Mouse (Mus musculus): ENCODE measurements around the gene Tex14. TPM values are rescaled to one million over a fixed set of nuclear protein-coding genes. Genes with fewer than 3 reads are reported as not detected.
A peak's percentile ranks its signal among the peaks of the same experiment; 100 is the strongest.

Gene Tex14
- polyA plus RNA-seq, 1 experiment, result 1.1 TPM

- no peak for DNase-seq (ENCODE audit: low read depth)
- TF ChIP-seq POLR2A (IDR thresholded peaks at IDR 0.05; ENCODE audit: borderline replicate concordance, extremely low read depth, insufficient read depth, insufficient read length, poor library complexity, severe bottlenecking) (no peak), CTCF (IDR thresholded peaks at IDR 0.05; ENCODE audit: borderline replicate concordance, extremely low read depth, insufficient read depth, insufficient read length) (no peak)
Observed at GRCm38 (mm10) chr11:87568255-87568953, 163.5 kb downstream of the Tex14 start, which contains the start of gene Sept4. Gene Sept4 (plus strand): TSS chr11:87568903.

GRCm38 (mm10) chr11:87570743-87571142 lies 165.9 kb downstream of the Tex14 start:
- TF ChIP-seq CTCF (IDR thresholded peaks at IDR 0.05; ENCODE audit: borderline replicate concordance, extremely low read depth, insufficient read depth, insufficient read length), result no peak
- no peak for TF ChIP-seq POLR2A (IDR thresholded peaks at IDR 0.05; ENCODE audit: borderline replicate concordance, extremely low read depth, insufficient read depth, insufficient read length, poor library complexity, severe bottlenecking)
- no peak for DNase-seq (ENCODE audit: low read depth)

GRCm38 (mm10) chr11:87571361-87571950 lies 166.6 kb downstream of the Tex14 start:
- TF ChIP-seq POLR2A (IDR thresholded peaks at IDR 0.05; ENCODE audit: borderline replicate concordance, extremely low read depth, insufficient read depth, insufficient read length, poor library complexity, severe bottlenecking) (no peak), CTCF (IDR thresholded peaks at IDR 0.05; ENCODE audit: borderline replicate concordance, extremely low read depth, insufficient read depth, insufficient read length) (no peak)
- no peak for DNase-seq (ENCODE audit: low read depth)

GRCm38 (mm10) chr11:87573751-87574150 lies 168.9 kb downstream of the Tex14 start:
- DNase-seq (ENCODE audit: low read depth), result no peak

GRCm38 (mm10) chr11:87574520-87575180 lies 169.8 kb downstream of the Tex14 start:
- TF ChIP-seq POLR2A (IDR thresholded peaks at IDR 0.05; ENCODE audit: borderline replicate concordance, extremely low read depth, insufficient read depth, insufficient read length, poor library complexity, severe bottlenecking) (no peak), CTCF (IDR thresholded peaks at IDR 0.05; ENCODE audit: borderline replicate concordance, extremely low read depth, insufficient read depth, insufficient read length) (no peak)
- no peak for DNase-seq (ENCODE audit: low read depth)

More at GRCm38 (mm10) chr11:87573751-87574150, 168.9 kb downstream of the Tex14 start:
- TF ChIP-seq CTCF (IDR thresholded peaks at IDR 0.05; ENCODE audit: borderline replicate concordance, extremely low read depth, insufficient read depth, insufficient read length) (no peak), POLR2A (IDR thresholded peaks at IDR 0.05; ENCODE audit: borderline replicate concordance, extremely low read depth, insufficient read depth, insufficient read length, poor library complexity, severe bottlenecking) (no peak)

GRCm38 (mm10) chr11:87577601-87578248 lies 172.9 kb downstream of the Tex14 start:
- no peak for TF ChIP-seq CTCF (IDR thresholded peaks at IDR 0.05; ENCODE audit: borderline replicate concordance, extremely low read depth, insufficient read depth, insufficient read length)
- TF ChIP-seq POLR2A (IDR thresholded peaks at IDR 0.05; ENCODE audit: borderline replicate concordance, extremely low read depth, insufficient read depth, insufficient read length, poor library complexity, severe bottlenecking), result no peak
- DNase-seq (ENCODE audit: low read depth), result peak; percentile 8

GRCm38 (mm10) chr11:87578249-87578962 lies 173.5 kb downstream of the Tex14 start:
- TF ChIP-seq POLR2A (IDR thresholded peaks at IDR 0.05; ENCODE audit: borderline replicate concordance, extremely low read depth, insufficient read depth, insufficient read length, poor library complexity, severe bottlenecking) (no peak), CTCF (IDR thresholded peaks at IDR 0.05; ENCODE audit: borderline replicate concordance, extremely low read depth, insufficient read depth, insufficient read length) (no peak)
- DNase-seq (ENCODE audit: low read depth), result peak; percentile 63

GRCm38 (mm10) chr11:87578963-87579601 lies 174.2 kb downstream of the Tex14 start:
- TF ChIP-seq CTCF (IDR thresholded peaks at IDR 0.05; ENCODE audit: borderline replicate concordance, extremely low read depth, insufficient read depth, insufficient read length), result peak; percentile 1; the same call in 1 of the 2 replicates
- no peak for TF ChIP-seq POLR2A (IDR thresholded peaks at IDR 0.05; ENCODE audit: borderline replicate concordance, extremely low read depth, insufficient read depth, insufficient read length, poor library complexity, severe bottlenecking)
- DNase-seq (ENCODE audit: low read depth), result peak; percentile 15

- no peak for TF ChIP-seq POLR2A (IDR thresholded peaks at IDR 0.05; ENCODE audit: borderline replicate concordance, extremely low read depth, insufficient read depth, insufficient read length, poor library complexity, severe bottlenecking)
- no peak for TF ChIP-seq CTCF (IDR thresholded peaks at IDR 0.05; ENCODE audit: borderline replicate concordance, extremely low read depth, insufficient read depth, insufficient read length)
Observed at GRCm38 (mm10) chr11:87579713-87580112, 174.8 kb downstream of the Tex14 start.

GRCm38 (mm10) chr11:87580543-87581085 lies 175.7 kb downstream of the Tex14 start:
- TF ChIP-seq CTCF (IDR thresholded peaks at IDR 0.05; ENCODE audit: borderline replicate concordance, extremely low read depth, insufficient read depth, insufficient read length) (no peak), POLR2A (IDR thresholded peaks at IDR 0.05; ENCODE audit: borderline replicate concordance, extremely low read depth, insufficient read depth, insufficient read length, poor library complexity, severe bottlenecking) (no peak)
- no peak for DNase-seq (ENCODE audit: low read depth)

More at GRCm38 (mm10) chr11:87579713-87580112, 174.8 kb downstream of the Tex14 start:
- DNase-seq (ENCODE audit: low read depth), result no peak
